Mouse (Mus musculus) lung, postnatal 0 days (tissue): ENCODE measurements at regions not wholly inside any gene's neighbourhood (a gene's known extent, or its start where the extent isn't known, plus 50 kb on each side); places are given as distances from the start of the nearest gene placed in this dataset.

ENCODE experiments used
- CTCF ChIP-seq: IDR thresholded peaks from 2 replicates; pipeline ENCODE4 v1.5.1; 2016; ENCODE audit warnings: antibody characterized with exemption, mild to moderate bottlenecking
- EP300 ChIP-seq: IDR thresholded peaks from 2 replicates; pipeline ENCODE4 v1.6.1; 2016; ENCODE audit warnings: antibody characterized with exemption, mild to moderate bottlenecking, control low read depth

- TF ChIP-seq CTCF (no peak), EP300 (no peak)
Observed at GRCm38 (mm10) chr12:118661214-118661486, 185.0 kb upstream of the Sp8 start.
